Mouse (Mus musculus) retina, adult 2 months (tissue): ENCODE measurements around the gene Slc4a10.
"Not testable (repeated sequence)": the region's sequence is repeated elsewhere in the genome, so short reads cannot be mapped to it uniquely, and the experiment has no call there.

ENCODE experiments used
- DNase-seq: peaks from one replicate; pipeline ENCODE4 v3.0.0-alpha.2; 2012; ENCODE audit warnings: low read depth, low spot score

Slc4a10 gene

DNA sequence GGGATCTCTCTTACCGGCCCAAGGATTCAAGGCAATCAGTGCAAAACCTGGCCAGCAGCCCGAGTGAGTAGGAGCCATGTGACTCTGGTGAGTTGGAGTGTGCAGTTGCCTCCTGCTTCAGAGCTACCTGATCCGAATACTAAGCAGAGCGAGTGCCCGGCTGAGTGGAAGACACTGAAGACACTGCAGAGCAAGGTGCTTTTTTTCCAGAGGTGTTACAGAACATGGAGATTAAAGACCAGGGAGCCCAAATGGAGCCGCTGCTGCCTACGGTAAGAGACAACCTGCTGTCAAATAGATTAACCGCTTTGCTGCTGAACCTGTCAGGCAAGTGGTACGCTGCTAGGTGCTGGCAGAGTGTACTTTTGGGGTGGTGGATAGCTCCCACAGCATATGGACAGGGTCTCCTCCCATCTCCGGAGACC lies at the start of gene Slc4a10:
TSS of gene Slc4a10 (plus strand) at position 42 of the 425 bp plus-strand sequence.
- DNase-seq = peak; percentile 18

DNA sequence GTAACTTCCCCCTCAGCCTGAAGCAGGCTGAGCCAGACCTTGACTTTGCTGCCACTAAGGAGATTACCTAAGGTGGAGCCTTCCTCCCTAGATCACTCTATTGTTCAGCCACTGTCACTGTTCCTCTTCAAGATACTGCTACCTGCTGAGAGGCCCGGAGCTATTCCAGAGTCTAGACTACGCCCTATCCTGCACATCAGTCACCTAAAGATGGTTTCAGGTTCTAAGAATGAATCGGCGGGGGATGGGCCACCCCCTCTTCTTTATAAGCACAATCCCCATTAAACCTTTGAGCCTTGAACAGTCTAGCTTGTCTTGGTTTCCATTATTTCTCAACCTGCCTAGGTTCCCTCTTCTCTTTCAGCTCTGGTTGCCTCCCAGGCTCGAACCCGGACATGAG lies 45.0 kb upstream of the Slc4a10 start:
- not testable (repeated sequence) for DNase-seq

DNA sequence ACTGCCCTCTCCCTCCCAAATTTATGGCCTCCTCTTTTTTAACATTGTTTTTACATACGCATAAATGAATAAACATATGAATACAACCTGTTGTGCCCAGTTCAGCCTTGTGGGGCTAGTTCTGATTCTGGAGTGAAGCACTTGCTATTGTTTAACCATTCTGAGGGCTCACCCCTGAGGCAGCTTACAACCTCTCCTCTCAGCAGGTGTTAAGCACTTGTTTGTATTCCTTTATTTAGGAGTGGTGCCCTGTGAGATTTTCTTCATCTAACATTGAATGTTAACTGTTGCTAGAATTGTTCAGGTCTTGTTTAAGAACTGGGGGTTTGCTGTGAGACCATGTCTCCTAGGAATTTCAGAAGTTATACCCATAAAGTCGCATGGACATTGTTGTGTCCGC lies 28.1 kb upstream of the Slc4a10 start:
- DNase-seq = no peak

DNA sequence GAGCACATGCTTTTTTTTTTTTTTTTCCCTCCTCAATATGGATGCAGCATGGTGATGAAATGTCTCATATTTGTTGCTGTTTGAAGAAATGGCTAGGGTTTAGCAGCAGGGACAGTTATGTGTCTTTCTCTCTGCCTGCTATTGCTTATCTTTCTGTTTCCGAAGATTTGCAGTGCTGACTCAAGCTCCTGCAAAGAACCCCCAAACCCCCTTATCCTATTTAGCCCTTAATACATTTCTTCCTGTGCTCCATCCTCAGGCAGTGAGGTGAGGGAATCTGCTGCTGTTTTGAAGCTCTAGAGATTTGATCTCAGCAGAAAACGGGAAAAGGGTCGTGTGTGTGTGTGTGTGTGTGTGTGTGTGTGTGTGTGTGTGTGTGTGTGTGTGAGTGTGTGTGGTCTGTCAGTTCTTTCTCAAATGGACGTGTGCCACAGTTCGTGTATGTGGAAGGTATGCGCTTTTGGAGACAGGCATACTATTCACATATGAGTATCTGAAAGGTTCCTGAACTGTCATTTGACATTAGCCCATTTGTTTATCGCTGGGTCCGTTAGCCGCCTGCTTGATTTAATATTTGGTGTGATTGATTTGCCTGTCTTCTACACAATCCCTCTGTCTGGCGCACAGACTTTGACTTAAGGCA lies 720 bp downstream of the Slc4a10 start:
- peak; percentile 6 for DNase-seq

DNA sequence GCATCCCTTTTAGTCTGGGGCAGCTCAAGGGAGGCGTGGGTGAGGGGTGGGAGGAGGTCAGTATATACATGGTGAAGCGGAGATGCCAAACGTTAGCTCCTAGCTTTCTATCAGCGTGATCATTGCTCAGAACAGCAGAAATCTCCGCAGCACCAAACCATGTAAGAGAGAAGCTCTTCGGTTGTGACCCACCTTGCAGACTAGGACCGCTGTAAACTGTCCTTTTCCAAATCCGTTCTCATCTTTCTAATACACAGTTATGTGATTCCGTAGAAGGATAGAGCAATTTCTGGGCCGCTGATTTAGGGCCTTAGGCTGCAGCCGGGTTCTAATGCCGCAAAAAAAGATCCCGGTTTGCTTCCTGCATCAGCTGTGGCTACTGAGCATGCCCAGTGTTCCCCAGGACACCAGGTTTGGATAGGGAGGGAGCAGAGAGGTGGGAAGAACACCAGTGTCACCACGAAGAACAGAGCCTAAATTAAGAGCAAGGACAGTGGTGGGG lies 1.3 kb downstream of the Slc4a10 start:
- peak; percentile 42 for DNase-seq

DNA sequence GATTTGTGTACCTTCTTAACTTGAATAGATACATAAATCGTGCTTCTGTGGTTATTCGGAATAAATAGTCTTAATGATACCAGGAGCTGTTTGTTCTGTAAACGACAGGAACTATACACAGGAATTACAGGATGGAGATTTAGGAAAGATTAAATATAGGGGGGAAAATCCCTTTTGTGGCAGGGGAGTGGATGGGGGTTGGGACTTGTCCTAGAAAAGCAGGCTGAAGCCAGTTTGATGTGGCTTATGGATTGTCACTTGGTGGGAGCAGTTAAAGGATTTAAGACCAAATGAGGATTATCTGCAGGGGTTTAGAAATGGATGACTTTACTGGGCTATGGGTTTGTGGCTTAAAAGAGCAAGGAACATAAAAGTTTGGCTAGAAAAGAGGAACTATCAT lies 1.9 kb downstream of the Slc4a10 start:
- peak; percentile 41 for DNase-seq

DNA sequence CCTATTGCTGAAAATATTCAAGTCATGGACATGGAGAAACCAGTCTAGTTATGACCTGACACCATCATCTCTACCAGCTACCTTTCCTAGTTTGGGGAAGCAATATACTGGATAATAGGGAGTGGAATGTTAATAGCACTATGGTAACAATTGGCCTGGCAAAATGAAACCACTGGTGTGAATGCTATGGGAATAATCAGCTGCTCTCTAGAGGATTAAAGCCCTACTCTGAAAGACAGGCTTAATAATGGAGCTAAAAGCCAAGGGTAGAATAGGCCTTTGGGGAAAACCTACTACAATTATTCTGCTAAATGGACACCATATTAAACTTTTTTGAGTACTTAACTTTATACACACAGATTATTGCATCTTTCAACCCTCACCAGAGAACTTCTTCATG lies 30.2 kb downstream of the Slc4a10 start:
- DNase-seq = no peak

DNA sequence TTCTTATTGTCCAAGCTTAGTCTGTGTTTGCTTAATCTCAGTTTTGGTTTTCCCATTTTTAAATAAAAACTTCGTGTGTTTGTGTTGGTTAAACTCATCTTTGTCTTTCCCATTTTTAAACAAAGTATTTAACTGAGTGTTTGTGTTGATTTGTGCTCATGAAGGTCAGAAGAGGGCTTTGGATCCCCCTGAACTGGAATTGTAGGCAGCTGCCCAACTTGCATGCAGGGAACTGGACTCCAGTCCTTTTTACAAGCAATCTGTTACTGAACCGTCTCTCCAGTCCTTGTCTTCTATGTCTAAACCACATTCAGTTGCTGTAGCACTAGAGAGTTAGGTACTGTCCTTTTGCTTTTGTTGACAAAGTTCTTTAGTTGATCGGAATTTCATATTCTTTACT lies 41.3 kb downstream of the Slc4a10 start:
- DNase-seq = no peak

DNA sequence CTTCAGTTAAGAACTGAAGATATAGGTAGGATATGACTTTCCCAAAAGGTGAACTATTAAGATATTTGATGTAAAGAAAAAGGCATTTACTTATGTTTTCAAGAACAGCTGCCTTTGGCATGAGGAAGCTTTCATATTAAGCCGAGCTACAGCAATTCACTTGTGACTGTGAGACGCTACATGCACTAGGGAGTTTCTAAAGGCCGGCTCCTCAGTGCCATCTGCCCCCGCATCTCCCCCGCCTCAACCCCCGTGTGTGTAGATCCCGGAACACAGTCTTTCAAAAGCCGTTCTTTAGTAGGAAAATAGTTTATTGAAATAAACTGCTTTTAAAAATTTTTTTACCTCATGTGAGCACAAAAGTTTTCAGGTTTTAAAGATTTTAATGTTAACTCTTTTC lies 42.5 kb downstream of the Slc4a10 start:
- DNase-seq = no peak

DNA sequence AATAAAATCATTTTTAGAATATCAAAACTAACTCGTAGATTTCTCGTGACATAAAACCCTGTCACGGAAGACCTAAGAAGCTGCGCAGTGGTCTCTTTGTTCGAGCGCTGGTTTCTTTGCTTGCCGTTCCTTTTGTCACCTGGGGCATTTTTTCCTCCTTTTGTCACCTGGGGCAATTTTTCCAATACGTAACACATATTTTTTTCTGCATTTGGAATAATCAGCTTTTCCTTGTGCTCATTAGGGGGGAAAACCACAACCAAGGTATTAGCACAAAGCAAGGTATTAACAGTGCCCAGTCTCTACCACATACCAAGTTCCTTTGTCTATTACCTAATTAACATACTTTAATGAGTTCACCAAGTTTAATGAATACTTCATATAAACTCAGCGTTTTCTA lies 42.9 kb downstream of the Slc4a10 start:
- no peak for DNase-seq

DNA sequence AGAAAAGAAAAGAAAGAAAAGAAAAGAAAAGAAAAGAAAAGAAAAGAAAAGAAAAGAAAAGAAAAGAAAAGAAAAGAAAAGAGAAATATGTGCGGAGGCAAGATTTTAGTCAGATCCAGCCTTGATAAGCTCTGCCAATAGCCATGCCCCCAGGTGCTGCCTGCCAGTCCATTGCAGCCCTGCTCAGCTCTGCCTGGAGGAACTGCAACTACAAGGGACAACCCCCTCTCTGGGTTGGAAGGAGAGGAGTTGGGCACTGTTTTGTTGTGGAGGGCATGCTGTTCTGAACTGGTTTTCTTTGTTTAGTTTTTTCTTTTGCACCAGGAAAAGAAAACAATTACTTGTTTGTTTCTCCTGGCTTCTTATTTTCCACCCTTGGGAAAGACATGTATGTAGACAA lies 54.3 kb downstream of the Slc4a10 start:
- no peak for DNase-seq

DNA sequence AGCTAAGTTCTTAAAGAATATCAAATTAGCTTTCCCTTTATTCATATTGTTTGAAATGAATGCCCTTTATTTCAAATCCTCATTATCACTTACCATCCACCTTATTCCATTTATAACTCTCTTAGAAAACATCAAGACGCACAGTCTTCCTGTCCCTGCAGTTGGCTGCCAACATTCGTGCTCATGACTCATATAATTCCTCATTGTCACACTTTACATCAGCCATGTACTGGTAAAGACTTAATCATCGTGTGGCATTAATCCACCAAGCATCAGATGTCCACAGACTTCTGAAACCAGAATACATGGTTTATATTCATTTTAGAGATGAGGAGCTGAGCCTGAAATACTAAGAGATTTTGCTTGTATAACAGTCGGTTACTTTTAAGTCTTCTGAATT lies 69.1 kb downstream of the Slc4a10 start:
- no peak for DNase-seq

DNA sequence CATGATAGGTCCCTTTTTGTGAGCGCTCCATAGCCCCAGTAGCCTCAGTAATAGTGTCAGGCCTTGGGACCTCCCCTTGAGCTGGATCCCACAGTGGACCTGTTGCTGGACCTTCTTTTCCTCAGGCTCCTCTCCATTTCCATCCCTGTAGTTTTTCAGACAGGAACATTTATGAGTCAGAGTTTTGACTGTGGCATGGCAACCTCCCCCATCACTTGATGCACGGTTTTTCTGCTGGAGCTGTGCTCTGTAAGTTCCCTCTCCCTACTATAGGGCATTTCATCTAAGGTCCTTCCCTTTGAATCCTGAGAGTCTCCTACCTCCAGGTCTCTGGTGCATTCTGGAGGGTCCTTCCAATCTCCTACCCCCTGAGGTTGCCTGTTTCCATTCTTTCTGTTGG lies 83.7 kb downstream of the Slc4a10 start:
- DNase-seq = no peak

DNA sequence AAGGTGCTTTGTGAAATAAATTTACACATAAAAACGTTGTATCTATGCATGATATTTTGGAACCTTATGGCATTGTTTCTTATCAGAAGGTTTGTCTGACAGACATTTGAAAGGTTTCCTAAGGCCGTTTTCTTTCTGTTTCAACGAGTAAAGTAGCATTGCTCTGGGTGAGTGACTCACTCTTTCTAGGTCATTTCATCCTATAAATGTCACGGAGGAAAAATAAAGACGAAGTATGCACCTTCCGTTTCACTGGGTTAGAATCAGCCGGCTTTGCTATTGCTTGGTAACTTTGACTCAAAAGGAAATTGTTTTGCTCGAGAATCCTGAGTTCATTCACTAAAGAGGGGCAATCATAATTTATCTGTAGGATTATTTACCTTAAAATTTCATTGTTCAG lies 88.6 kb downstream of the Slc4a10 start:
- no peak for DNase-seq

DNA sequence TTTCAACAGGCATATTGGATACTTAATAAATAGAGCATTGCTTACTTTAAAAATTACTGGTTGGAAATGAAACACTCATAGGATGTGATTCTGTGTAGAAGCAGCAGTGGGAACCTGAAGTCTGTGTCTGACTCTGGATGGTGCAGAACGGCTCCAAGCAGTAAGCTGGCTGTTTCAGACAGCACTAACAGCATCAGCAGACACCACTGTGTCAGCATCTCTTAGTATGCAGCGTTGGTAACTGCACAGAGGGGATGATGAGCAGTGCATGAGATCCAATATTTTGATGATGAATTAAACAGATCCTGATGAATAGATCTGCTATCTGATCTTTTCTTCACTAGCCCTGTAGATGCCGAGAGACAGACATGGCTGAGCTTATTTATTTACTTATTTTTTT lies 101.4 kb downstream of the Slc4a10 start:
- DNase-seq = no peak

DNA sequence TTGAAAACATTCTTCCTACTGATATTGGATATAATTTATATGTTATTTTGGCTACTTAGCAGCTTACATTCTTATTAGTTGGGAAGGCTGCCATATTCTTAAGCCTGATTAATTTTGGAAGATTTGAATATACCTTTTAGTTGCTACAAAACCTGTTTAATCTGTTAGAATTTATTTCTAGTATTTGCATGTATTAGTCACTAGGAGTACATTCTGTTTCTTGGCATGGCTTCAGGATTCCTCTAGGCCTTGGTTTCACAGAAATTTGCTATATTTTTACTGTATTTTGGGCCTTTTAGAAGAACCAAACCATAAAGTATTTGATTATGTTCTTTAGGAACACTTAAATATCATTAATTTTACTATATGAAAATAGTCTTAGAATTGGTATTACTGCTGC lies 103.2 kb downstream of the Slc4a10 start:
- DNase-seq = no peak

DNA sequence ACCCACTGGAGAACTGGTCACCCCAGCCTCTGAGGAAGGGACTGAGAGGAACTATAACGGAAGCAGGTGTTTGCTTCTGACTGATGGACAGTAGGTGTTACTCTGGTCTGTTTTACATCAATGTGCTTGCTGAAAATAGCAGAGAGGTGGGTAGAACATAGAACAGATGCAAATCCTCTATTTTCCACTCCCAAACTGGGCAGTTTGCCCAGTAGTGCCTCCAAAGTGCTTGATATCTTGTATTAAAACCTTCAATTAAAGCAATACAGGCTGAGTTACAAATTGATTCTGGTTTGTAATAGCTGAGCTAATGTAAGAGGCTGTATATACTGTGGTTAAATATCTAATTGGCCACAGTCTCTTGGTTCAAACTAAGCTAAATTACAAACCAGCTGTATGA lies 104.6 kb downstream of the Slc4a10 start:
- DNase-seq = no peak

DNA sequence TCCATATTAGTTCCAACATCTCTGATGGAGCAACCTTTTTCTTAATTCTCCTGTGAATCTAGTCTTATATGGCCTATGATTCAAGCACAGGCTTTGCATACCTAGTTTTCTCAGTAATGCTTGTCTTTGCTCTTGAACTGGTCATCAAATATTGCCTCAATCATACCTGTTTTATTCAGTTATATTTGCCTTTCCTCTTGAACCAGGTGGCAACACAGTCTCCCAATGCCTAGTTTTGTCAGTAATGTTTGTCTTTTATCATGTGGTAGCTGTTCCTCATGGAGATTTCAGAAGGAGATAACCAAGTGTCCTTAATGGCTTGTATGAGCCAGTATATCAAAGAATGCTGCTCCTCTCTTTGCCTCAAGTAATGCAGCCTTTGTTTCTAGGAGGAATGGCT lies 163.8 kb downstream of the Slc4a10 start:
- DNase-seq = no peak

DNA sequence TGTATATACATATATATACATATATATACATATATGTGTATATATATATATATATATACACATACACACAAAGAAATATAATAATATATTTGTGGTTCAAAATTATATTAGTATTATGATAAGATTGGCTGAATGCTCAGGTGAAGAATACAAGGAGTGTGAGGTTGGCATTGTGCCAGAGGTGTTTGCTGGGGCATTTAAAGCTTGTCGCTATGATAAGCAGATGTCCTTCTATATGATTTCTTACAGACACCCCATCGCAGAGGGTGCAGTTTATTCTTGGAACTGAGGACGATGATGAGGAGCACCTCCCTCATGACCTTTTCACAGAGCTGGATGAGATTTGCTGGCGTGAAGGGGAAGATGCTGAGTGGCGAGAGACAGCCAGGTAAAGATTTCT lies 164.8 kb downstream of the Slc4a10 start:
- no peak for DNase-seq

DNA sequence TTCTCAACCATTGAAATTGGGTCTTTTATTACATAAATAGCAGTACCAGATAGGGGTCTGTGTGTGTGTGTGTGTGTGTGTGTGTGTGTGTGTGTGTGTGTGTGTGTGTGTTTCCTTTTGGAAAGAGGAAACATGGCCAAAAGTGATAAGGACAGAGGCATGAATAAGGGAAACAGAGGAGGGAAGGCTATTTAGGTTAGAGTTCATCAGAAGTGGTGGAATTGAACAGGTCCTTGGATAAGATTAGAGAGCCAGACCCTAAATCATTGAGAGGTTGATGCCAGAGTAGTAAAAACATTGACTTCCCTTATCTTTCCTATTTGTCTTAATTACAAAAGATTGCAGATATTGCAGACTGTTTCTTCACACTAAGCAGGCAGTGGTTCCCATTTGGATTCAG lies 181.3 kb downstream of the Slc4a10 start:
- DNase-seq = no peak

DNA sequence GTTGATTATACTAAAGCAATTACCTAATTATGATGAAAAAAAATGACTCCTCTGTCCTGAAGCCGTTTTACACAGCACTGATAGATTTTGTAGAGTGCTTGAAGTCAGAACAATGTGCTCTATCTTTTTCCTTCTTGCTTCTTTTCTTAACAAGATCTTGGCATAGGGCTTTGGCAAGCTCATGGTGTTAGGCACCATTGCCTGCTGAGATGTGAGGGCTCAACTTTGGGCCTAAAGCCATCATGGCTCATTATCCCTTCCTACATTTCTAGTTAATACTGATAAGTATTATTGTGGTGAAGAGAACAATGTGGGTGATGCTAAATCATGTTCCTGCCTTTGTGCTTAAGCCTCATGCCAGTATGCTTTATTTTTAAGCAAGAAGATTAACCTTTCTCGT lies 185.0 kb downstream of the Slc4a10 start:
- no peak for DNase-seq

DNA sequence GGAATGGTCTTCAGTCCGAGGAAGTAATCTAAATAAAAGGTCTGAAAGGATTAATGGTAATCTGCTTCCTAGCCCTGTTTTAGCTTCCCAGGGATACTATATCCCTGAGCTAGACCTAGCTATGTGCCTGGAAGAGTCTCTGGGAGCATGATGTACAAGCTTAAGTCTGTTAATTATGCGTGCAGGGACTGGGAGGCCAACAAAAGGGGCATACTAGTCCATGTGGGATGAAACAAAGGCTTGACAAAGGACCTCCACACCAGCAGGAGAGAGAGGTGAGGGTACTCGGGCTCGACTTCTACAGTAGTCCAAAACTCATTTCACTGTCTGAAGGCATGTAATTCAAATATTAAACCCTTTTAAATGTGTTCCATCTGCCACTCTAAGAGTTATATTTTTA lies 197.9 kb downstream of the Slc4a10 start:
- no peak for DNase-seq

DNA sequence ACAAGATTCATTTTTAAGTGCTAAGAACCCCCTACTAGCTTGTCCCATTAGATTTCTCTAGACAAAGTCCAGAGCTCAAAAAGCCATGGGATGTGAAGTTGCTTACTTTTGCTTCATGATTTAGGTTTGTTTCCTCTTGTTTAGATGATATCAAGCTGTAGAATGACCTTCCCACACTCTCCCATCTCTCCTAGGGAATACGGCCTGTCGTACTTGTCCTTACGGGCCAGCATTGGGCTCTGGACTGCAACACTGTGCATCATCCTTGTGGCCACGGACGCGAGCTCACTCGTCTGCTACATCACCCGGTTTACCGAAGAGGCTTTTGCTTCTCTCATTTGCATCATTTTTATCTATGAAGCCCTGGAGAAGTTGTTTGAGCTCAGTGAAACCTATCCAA lies 222.2 kb downstream of the Slc4a10 start:
- DNase-seq = no peak

DNA sequence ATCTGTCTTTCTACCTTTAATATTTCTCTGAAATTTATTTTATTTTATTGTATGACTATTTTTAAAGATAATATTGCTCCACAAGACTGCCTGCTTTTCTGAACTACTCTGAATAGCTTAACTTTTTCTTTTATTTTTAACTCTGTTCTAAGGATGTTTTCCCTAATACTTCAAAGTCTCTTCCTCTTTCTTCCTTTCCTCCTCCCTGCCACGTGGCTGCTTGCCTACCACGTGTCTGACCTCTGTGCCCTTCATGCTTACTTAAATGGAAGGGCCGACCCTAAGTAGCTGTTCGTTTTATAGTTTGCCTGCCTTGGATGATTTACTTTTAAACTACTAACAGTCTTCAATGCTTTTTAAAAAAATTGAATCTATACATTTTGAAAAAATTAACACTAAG lies 225.6 kb downstream of the Slc4a10 start:
- no peak for DNase-seq
